Mouse (Mus musculus) lung, embryonic 14.5 days (tissue): ENCODE data around the gene Gjc2. TPM values are rescaled to one million over a fixed set of nuclear protein-coding genes. Genes with fewer than 3 reads are reported as not detected.

Experiments
- ATAC-seq: fragments of 200-750 bp; cut with Nextera tagmentation; 2 replicates; pipeline ENCODE4 v1.8.0; 2017; ENCODE audit warnings: mild to moderate bottlenecking, moderate TSS enrichment, moderate library complexity; ENCODE audit not compliant: insufficient read depth
- DNase-seq: peaks from one replicate; pipeline ENCODE4 v3.0.0-alpha.2; 2015
- H3K27ac ChIP-seq: fragments of 300-500 bp; sonication (generic); 2 replicates; pipeline ENCODE4 v1.5.1; 2014; ENCODE audit warnings: low read depth, mild to moderate bottlenecking, moderate library complexity
- H3K27me3 ChIP-seq: fragments of 300-500 bp; sonication (generic); 2 replicates; pipeline ENCODE4 v1.6.1; 2014; ENCODE audit warnings: low read length, control low read depth; ENCODE audit not compliant: insufficient read depth
- H3K36me3 ChIP-seq: fragments of 300-500 bp; sonication (generic); 2 replicates; pipeline ENCODE4 v1.6.1; 2014; ENCODE audit warnings: control low read depth; ENCODE audit not compliant: insufficient read depth
- H3K4me1 ChIP-seq: fragments of 300-500 bp; sonication (generic); 2 replicates; pipeline ENCODE4 v1.6.1; 2014; ENCODE audit warnings: antibody characterized with exemption, control low read depth; ENCODE audit not compliant: insufficient read depth
- H3K4me2 ChIP-seq: fragments of 300-500 bp; sonication (generic); 2 replicates; pipeline ENCODE4 v1.6.1; 2014; ENCODE audit warnings: mild to moderate bottlenecking
- H3K4me3 ChIP-seq: fragments of 300-500 bp; sonication (generic); 2 replicates; pipeline ENCODE4 v1.5.1; 2014; ENCODE audit warnings: low read depth, low read length
- H3K9ac ChIP-seq: fragments of 300-500 bp; sonication (generic); 2 replicates; pipeline ENCODE4 v1.6.1; 2014
- H3K9me3 ChIP-seq: fragments of 300-500 bp; sonication (generic); 2 replicates; pipeline ENCODE4 v1.6.1; 2016; ENCODE audit warnings: low read depth, low read length, control low read depth
- CTCF ChIP-seq: IDR thresholded peaks from 2 replicates; pipeline ENCODE4 v1.5.1; 2016; ENCODE audit warnings: antibody characterized with exemption, low read depth
- WGBS: fragments of 180-500 bp; shearing (Covaris S2); extraction: QIAGEN DNeasy Blood & Tissue Kit; methylation state at CpG from one replicate; pipeline ENCODE4 v1.1.7; 2014; 5-methylcytosine and 5-hydroxymethylcytosine counted together
- polyA plus RNA-seq: library from polyadenylated mRNA; unstranded; fragments of >200 nt; fragmentation: Nextera tagmentation; extraction: Ambion mirVana; gene quantifications from 2 replicates; pipeline ENCODE4 v1.2.1, GENCODE M21; 2014

Gjc2 gene
- 0.16 and 0.34 TPM in 2 replicates for polyA plus RNA-seq

DNA sequence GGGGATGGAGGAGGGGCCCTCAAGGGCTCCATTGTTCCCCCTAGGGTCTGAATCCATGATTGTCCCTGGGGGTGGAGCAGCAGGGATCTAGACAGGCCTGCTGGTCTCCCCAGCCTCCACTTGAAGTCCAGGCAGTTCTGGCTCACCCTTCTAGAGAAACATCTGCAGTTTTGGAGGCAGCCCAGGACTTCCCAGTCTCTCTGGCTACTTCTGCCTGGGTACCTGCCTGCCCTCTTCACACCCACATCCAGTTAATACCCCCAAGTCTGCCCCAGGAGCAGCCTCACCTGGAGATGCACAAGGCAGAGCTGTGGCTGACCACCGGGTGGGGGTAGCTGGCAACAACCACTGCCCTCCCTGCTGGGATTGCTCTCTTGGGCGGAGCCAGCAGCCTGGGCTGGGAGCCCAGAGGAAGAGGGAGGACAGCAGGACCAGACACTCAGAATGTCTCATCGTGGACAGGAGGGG is at the start of gene Gjc2:
TSS of gene Gjc2 (minus strand) at position 350 of the 468 bp plus-strand sequence.
- Histone ChIP-seq H3K9me3 (no peaks in the 10 kb centered on the region), H3K27ac (no peak within 1 kb of the TSS; the same call in 1 of the 2 replicates), H3K27me3 (peaks cover 11% of the 10 kb centered on the region), H3K4me2 (no peak within 1 kb of the TSS), H3K36me3 (peaks cover 34% of the 10 kb centered on the region), H3K4me1 (no peaks in the 10 kb centered on the region), H3K4me3 (no peak within 1 kb of the TSS), H3K9ac (no peak within 1 kb of the TSS)
- DNase-seq (peak; percentile 62), ATAC-seq (peak; percentile 26; the same call in 1 of the 2 replicates)
- 28% methylated on average over 3 of the region's 3 CpGs for WGBS
- TF ChIP-seq CTCF, result peak; percentile 3; the same call in 1 of the 2 replicates

GRCm38 (mm10) chr11:59232797-59233196 is 49.8 kb upstream of the Gjc2 start:
- H3K4me3 ChIP-seq, result no peak overlapping the region
- no peaks in the 10 kb centered on the region for H3K36me3 ChIP-seq
- TF ChIP-seq CTCF, result peak; percentile 43
- no peak overlapping the region for H3K9ac ChIP-seq
- no peaks in the 10 kb centered on the region for H3K9me3 ChIP-seq
- no peak overlapping the region for H3K4me2 ChIP-seq
- 51% methylated on average over 2 of the region's 2 CpGs for WGBS
- H3K4me1 ChIP-seq, result no peaks in the 10 kb centered on the region
- H3K27me3 ChIP-seq, result no peaks in the 10 kb centered on the region
- DNase-seq, result no peak
- no peak for ATAC-seq
- no peak overlapping the region for H3K27ac ChIP-seq

- H3K9ac ChIP-seq, result no peak overlapping the region
- H3K4me1 ChIP-seq, result peaks cover 9% of the 10 kb centered on the region; the same call in 1 of the 2 replicates
- H3K27ac ChIP-seq, result no peak overlapping the region
- H3K36me3 ChIP-seq, result peaks cover 2% of the 10 kb centered on the region; the same call in 1 of the 2 replicates
- no peak overlapping the region for H3K4me2 ChIP-seq
- H3K9me3 ChIP-seq, result no peaks in the 10 kb centered on the region
- peak; percentile 83 for TF ChIP-seq CTCF
- no peak for ATAC-seq
- DNase-seq, result peak; percentile 77
- 11% methylated on average over 7 of the region's 7 CpGs for WGBS
- no peaks in the 10 kb centered on the region for H3K27me3 ChIP-seq
- H3K4me3 ChIP-seq, result no peak overlapping the region
Observed at GRCm38 (mm10) chr11:59230144-59230760, 47.2 kb upstream of the Gjc2 start.

GRCm38 (mm10) chr11:59228122-59228953 is 45.3 kb upstream of the Gjc2 start, which contains the start of gene Arf1:
Arf1 (minus strand) TSS chr11:59228270.
- ATAC-seq (peak; percentile 96), DNase-seq (peak; percentile 99)
- peaks cover 22% of the 10 kb centered on the region for H3K4me1 ChIP-seq
- H3K4me2 ChIP-seq, result peak within 1 kb of the TSS; percentile 87
- H3K9me3 ChIP-seq, result no peaks in the 10 kb centered on the region
- H3K27me3 ChIP-seq, result no peaks in the 10 kb centered on the region
- peak within 1 kb of the TSS; percentile 100 for H3K4me3 ChIP-seq
- peak within 1 kb of the TSS; percentile 98 for H3K27ac ChIP-seq
- H3K9ac ChIP-seq, result peak within 1 kb of the TSS; percentile 100
- TF ChIP-seq CTCF, result no peak; the same call in 1 of the 2 replicates
- 5% methylated on average over 59 of the region's 59 CpGs for WGBS
- peaks cover 10% of the 10 kb centered on the region; the same call in 1 of the 2 replicates for H3K36me3 ChIP-seq

- Histone ChIP-seq H3K4me3 (peak overlapping the region; percentile 100), H3K36me3 (peaks cover 15% of the 10 kb centered on the region; the same call in 1 of the 2 replicates), H3K9ac (peak overlapping the region; percentile 100), H3K9me3 (no peaks in the 10 kb centered on the region), H3K4me1 (peaks cover 22% of the 10 kb centered on the region), H3K27me3 (no peaks in the 10 kb centered on the region), H3K27ac (peak overlapping the region; percentile 98), H3K4me2 (peak overlapping the region; percentile 87)
- no peak for DNase-seq
- ATAC-seq, result peak; percentile 78
- TF ChIP-seq CTCF, result no peak
- under 1% methylated on average over 51 of the region's 51 CpGs for WGBS
Observed at GRCm38 (mm10) chr11:59227604-59228121, 44.6 kb upstream of the Gjc2 start.

DNA sequence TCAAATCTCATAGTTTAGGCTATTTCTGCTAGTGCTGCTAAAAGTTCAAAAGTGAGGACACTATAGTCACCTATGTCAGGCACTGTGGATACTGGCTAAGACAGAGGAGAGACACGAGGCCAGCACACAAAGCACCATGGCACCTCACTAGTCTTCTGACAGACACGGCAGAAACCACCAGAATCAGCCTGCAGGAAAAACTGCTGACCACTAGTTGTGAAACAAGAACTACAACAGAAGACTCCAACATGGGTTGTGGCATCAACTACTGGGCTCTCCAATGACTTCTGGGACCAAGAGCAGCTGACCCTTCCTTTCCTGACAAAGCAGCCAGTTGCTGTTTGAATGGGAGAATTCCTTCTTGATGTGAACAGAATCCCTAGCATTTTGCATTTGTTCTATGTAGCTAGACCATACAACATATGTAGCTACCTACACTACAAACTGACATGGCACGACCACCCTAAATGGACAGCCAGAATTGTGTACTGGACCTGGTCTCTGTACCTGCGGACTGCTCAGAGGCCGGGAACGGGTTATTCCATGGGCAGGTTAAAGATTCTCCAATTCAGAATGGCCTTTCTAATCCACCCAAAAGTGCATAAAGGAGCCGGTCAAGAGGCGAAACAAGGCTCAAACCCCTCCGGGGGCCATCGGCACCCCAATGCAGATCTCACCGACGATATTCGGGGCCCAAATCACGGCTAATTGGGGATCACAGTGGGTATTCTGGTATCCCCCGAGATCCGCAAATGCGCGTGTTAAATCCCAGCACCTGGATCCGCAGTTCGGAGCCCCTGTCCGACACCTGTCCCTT is 44.0 kb upstream of the Gjc2 start:
- peak; percentile 52 for DNase-seq

More for the DNA sequence above, 44.0 kb upstream of the Gjc2 start:
- Histone ChIP-seq H3K9me3 (no peaks in the 10 kb centered on the region), H3K4me1 (peaks cover 22% of the 10 kb centered on the region), H3K4me3 (peak overlapping the region; percentile 100), H3K36me3 (peaks cover 15% of the 10 kb centered on the region; the same call in 1 of the 2 replicates), H3K27me3 (no peaks in the 10 kb centered on the region), H3K27ac (peak overlapping the region; percentile 98), H3K9ac (peak overlapping the region; percentile 100), H3K4me2 (peak overlapping the region; percentile 87)
- TF ChIP-seq CTCF, result 0 out of 2 replicates have a peak, but pooled peaks have one; percentile 2
- no peak for ATAC-seq
- 1% methylated on average over 21 of the region's 21 CpGs for WGBS
